Mouse (Mus musculus): ENCODE data around the gene Impdh2. TPM values are rescaled to one million over a fixed set of nuclear protein-coding genes. Genes with fewer than 3 reads are reported as not detected.

The Impdh2 gene
- polyA plus RNA-seq, 1 experiment from 2014 or later: 50.6 TPM

GRCm38 (mm10) chr9:108559169-108559568, 917 bp upstream of the Impdh2 start:
- ATAC-seq: no peak
- TF ChIP-seq CTCF (IDR thresholded peaks at IDR 0.05; ENCODE audit: low read depth): no peak
- Histone ChIP-seq H3K36me3 (ENCODE audit: control insufficient read depth, insufficient read depth) (peaks cover 60% of the 10 kb centered on the region), H3K27me3 (replicated peaks; ENCODE audit: control insufficient read depth, insufficient read depth, low read length) (no peaks in the 10 kb centered on the region), H3K9ac (ENCODE audit: low read depth, low read length) (no peak overlapping the region), H3K4me1 (replicated peaks; ENCODE audit: control insufficient read depth, insufficient read depth, low read length) (no peaks in the 10 kb centered on the region), H3K27ac (ENCODE audit: low read depth, low read length) (no peak overlapping the region), H3K4me2 (replicated peaks; ENCODE audit: low read depth) (no peak overlapping the region), H3K9me3 (ENCODE audit: control insufficient read depth) (no peaks in the 10 kb centered on the region), H3K4me3 (ENCODE audit: low read depth, low read length) (no peak overlapping the region)
- 90% methylated on average over 4 of the region's 4 CpGs for WGBS

- no peak for ATAC-seq
- no peak for TF ChIP-seq CTCF (IDR thresholded peaks at IDR 0.05; ENCODE audit: low read depth)
- 90% methylated on average over 8 of the region's 8 CpGs for WGBS
Observed at GRCm38 (mm10) chr9:108563671-108564070, 3.6 kb downstream of the Impdh2 start.

GRCm38 (mm10) chr9:108564131-108564530, 4.0 kb downstream of the Impdh2 start:
- no peak for ATAC-seq
- WGBS: 57% methylated on average over 7 of the region's 7 CpGs
- no peak for TF ChIP-seq CTCF (IDR thresholded peaks at IDR 0.05; ENCODE audit: low read depth)

More at GRCm38 (mm10) chr9:108563671-108564070, 3.6 kb downstream of the Impdh2 start:
- Histone ChIP-seq H3K27me3 (replicated peaks; ENCODE audit: control insufficient read depth, insufficient read depth, low read length) (no peaks in the 10 kb centered on the region), H3K36me3 (ENCODE audit: control insufficient read depth, insufficient read depth) (peaks cover 27% of the 10 kb centered on the region; the same call in 1 of the 2 replicates), H3K9me3 (ENCODE audit: control insufficient read depth) (no peaks in the 10 kb centered on the region), H3K4me2 (replicated peaks; ENCODE audit: low read depth) (no peak overlapping the region), H3K9ac (ENCODE audit: low read depth, low read length) (no peak overlapping the region), H3K4me3 (ENCODE audit: low read depth, low read length) (no peak overlapping the region), H3K4me1 (replicated peaks; ENCODE audit: control insufficient read depth, insufficient read depth, low read length) (peaks cover 9% of the 10 kb centered on the region; the same call in 1 of the 2 replicates), H3K27ac (ENCODE audit: low read depth, low read length) (peak overlapping the region; percentile 41; the same call in 1 of the 2 replicates)

GRCm38 (mm10) chr9:108565881-108566814, 6.1 kb downstream of the Impdh2 start:
- 10% methylated on average over 35 of the region's 35 CpGs for WGBS

More at GRCm38 (mm10) chr9:108564131-108564530, 4.0 kb downstream of the Impdh2 start:
- H3K27me3 ChIP-seq (replicated peaks; ENCODE audit: control insufficient read depth, insufficient read depth, low read length): no peaks in the 10 kb centered on the region
- H3K9ac ChIP-seq (ENCODE audit: low read depth, low read length): no peak overlapping the region
- H3K27ac ChIP-seq (ENCODE audit: low read depth, low read length): peak overlapping the region; percentile 41; the same call in 1 of the 2 replicates
- H3K36me3 ChIP-seq (ENCODE audit: control insufficient read depth, insufficient read depth): peaks cover 25% of the 10 kb centered on the region; the same call in 1 of the 2 replicates
- H3K4me3 ChIP-seq (ENCODE audit: low read depth, low read length): no peak overlapping the region
- no peak overlapping the region for H3K4me2 ChIP-seq (replicated peaks; ENCODE audit: low read depth)
- H3K9me3 ChIP-seq (ENCODE audit: control insufficient read depth): no peaks in the 10 kb centered on the region
- peaks cover 9% of the 10 kb centered on the region; the same call in 1 of the 2 replicates for H3K4me1 ChIP-seq (replicated peaks; ENCODE audit: control insufficient read depth, insufficient read depth, low read length)

GRCm38 (mm10) chr9:108566815-108567776, 7.0 kb downstream of the Impdh2 start, which contains the start of gene Ndufaf3:
Gene Ndufaf3 (minus strand): TSS chr9:108567434.
- Histone ChIP-seq H3K9me3 (ENCODE audit: control insufficient read depth) (no peaks in the 10 kb centered on the region), H3K4me2 (replicated peaks; ENCODE audit: low read depth) (peak within 1 kb of the TSS; percentile 98), H3K27ac (ENCODE audit: low read depth, low read length) (peak within 1 kb of the TSS; percentile 91), H3K36me3 (ENCODE audit: control insufficient read depth, insufficient read depth) (peaks cover 28% of the 10 kb centered on the region), H3K4me1 (replicated peaks; ENCODE audit: control insufficient read depth, insufficient read depth, low read length) (peaks cover 12% of the 10 kb centered on the region; the same call in 1 of the 2 replicates), H3K4me3 (ENCODE audit: low read depth, low read length) (peak within 1 kb of the TSS; percentile 69), H3K27me3 (replicated peaks; ENCODE audit: control insufficient read depth, insufficient read depth, low read length) (no peaks in the 10 kb centered on the region), H3K9ac (ENCODE audit: low read depth, low read length) (peak within 1 kb of the TSS; percentile 72)
- peak; percentile 97 for TF ChIP-seq CTCF (IDR thresholded peaks at IDR 0.05; ENCODE audit: low read depth)
- peak; percentile 83 for ATAC-seq
- WGBS: under 1% methylated on average over 69 of the region's 73 CpGs

More at GRCm38 (mm10) chr9:108565881-108566814, 6.1 kb downstream of the Impdh2 start:
- H3K4me1 ChIP-seq (replicated peaks; ENCODE audit: control insufficient read depth, insufficient read depth, low read length): peaks cover 12% of the 10 kb centered on the region; the same call in 1 of the 2 replicates
- TF ChIP-seq CTCF (IDR thresholded peaks at IDR 0.05; ENCODE audit: low read depth): no peak
- peak overlapping the region; percentile 72 for H3K9ac ChIP-seq (ENCODE audit: low read depth, low read length)
- no peak for ATAC-seq
- H3K9me3 ChIP-seq (ENCODE audit: control insufficient read depth): no peaks in the 10 kb centered on the region
- peak overlapping the region; percentile 69 for H3K4me3 ChIP-seq (ENCODE audit: low read depth, low read length)
- no peaks in the 10 kb centered on the region for H3K27me3 ChIP-seq (replicated peaks; ENCODE audit: control insufficient read depth, insufficient read depth, low read length)
- peak overlapping the region; percentile 98 for H3K4me2 ChIP-seq (replicated peaks; ENCODE audit: low read depth)
- peak overlapping the region; percentile 91 for H3K27ac ChIP-seq (ENCODE audit: low read depth, low read length)
- peaks cover 24% of the 10 kb centered on the region for H3K36me3 ChIP-seq (ENCODE audit: control insufficient read depth, insufficient read depth)
